Mouse (Mus musculus): ENCODE data around the gene Mrpl41. TPM values are rescaled to one million over a fixed set of nuclear protein-coding genes. Genes with fewer than 3 reads are reported as not detected.

Mrpl41 gene
- polyA plus RNA-seq, 1 experiment from 2014 or later = 143 TPM

DNA sequence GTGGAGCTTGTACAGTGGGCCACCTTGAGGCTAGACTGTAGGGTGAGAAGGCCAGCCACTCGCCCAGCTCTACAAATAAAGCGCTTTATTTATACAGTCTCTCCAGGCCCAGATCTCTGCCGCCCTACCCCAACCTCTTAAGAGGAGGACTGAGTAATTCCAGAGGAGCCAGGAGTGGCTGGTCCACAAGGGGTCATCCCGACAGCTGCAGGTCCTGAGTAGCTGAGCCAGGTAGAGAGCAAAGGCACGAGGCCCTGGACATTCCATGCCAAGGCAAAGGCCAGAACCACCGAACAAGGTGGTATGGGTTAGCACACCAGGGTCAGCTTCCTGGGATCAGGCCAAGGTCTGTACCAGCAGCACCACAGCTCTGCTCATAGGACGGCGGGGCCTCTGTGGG is 49.6 kb downstream of the Mrpl41 start:
- Histone ChIP-seq H3K27me3 (replicated peaks; ENCODE audit: control insufficient read depth, insufficient read depth, low read length) (no peaks in the 10 kb centered on the region), H3K9me3 (ENCODE audit: control insufficient read depth, low read length) (no peaks in the 10 kb centered on the region), H3K36me3 (ENCODE audit: control insufficient read depth, insufficient read depth, low read length) (no peaks in the 10 kb centered on the region), H3K4me1 (ENCODE audit: control insufficient read depth, insufficient read depth, low read length) (peaks cover 8% of the 10 kb centered on the region), H3K4me2 (ENCODE audit: low read depth, low read length) (no peak overlapping the region), H3K4me3 (ENCODE audit: low read length) (no peak overlapping the region), H3K27ac (ENCODE audit: low read length) (no peak overlapping the region), H3K9ac (ENCODE audit: low read depth, low read length) (no peak overlapping the region)
- WGBS = 79% methylated on average over 8 of the region's 8 CpGs
- ATAC-seq = no peak

Small RNA genes within 50 kb of the gene (microRNA-seq; reads per million reads assigned to microRNA genes)
- gene Gm22875 = not detected

Other genes with a start within 250 kb of the Mrpl41 start
- 0.62 and 0.97 TPM in 2 replicates for gene Cacna1b, start 211.9 kb downstream of the Mrpl41 start, polyA plus RNA-seq (2015; fragmentation: Nextera tagmentation; extraction: Ambion mirVana)
- 51.7 and 56.0 TPM in 2 replicates for gene Ehmt1, start 55.5 kb downstream of the Mrpl41 start, polyA plus RNA-seq (2015; fragmentation: Nextera tagmentation; extraction: Ambion mirVana)
- gene Arrdc1, start 39.8 kb downstream of the Mrpl41 start, polyA plus RNA-seq (2015; fragmentation: Nextera tagmentation; extraction: Ambion mirVana) = 99.4 and 102 TPM in 2 replicates
- gene Zmynd19, start 25.3 kb downstream of the Mrpl41 start, polyA plus RNA-seq (2015; fragmentation: Nextera tagmentation; extraction: Ambion mirVana) = 1.9 and 2.1 TPM in 2 replicates
- gene Dph7, start 12.7 kb downstream of the Mrpl41 start, polyA plus RNA-seq (2015; fragmentation: Nextera tagmentation; extraction: Ambion mirVana) = 16.9 and 20.6 TPM in 2 replicates
- 9.2 and 13.4 TPM in 2 replicates for gene Pnpla7, start 935 bp upstream of the Mrpl41 start, polyA plus RNA-seq (2015; fragmentation: Nextera tagmentation; extraction: Ambion mirVana)
- gene Nsmf, start 79.3 kb upstream of the Mrpl41 start, polyA plus RNA-seq (2015; fragmentation: Nextera tagmentation; extraction: Ambion mirVana) = 39.1 and 45.5 TPM in 2 replicates
- gene Entpd8, start 105.2 kb upstream of the Mrpl41 start, polyA plus RNA-seq (2015; fragmentation: Nextera tagmentation; extraction: Ambion mirVana) = 14.3 and 16.7 TPM in 2 replicates
- 6.5 and 7.9 TPM in 2 replicates for gene Noxa1, start 120.1 kb upstream of the Mrpl41 start, polyA plus RNA-seq (2015; fragmentation: Nextera tagmentation; extraction: Ambion mirVana)
- 11.0 and 14.4 TPM in 2 replicates for gene Nrarp, start 205.7 kb upstream of the Mrpl41 start, polyA plus RNA-seq (2015; fragmentation: Nextera tagmentation; extraction: Ambion mirVana)
- gene Tor4a, start 221.8 kb upstream of the Mrpl41 start, polyA plus RNA-seq (2015; fragmentation: Nextera tagmentation; extraction: Ambion mirVana) = 23.0 and 23.4 TPM in 2 replicates
- gene Nelfb, start 236.4 kb upstream of the Mrpl41 start, polyA plus RNA-seq (2015; fragmentation: Nextera tagmentation; extraction: Ambion mirVana) = 99.9 and 102 TPM in 2 replicates
- gene Stpg3, start 239.5 kb upstream of the Mrpl41 start, polyA plus RNA-seq (2015; fragmentation: Nextera tagmentation; extraction: Ambion mirVana) = not detected in 2 replicates
- gene Fam166a, start 243.6 kb upstream of the Mrpl41 start, polyA plus RNA-seq (2015; fragmentation: Nextera tagmentation; extraction: Ambion mirVana) = 0.12 and 0.62 TPM in 2 replicates
- 635 and 699 TPM in 2 replicates for gene Tubb4b, start 249.6 kb upstream of the Mrpl41 start, polyA plus RNA-seq (2015; fragmentation: Nextera tagmentation; extraction: Ambion mirVana)